Mouse (Mus musculus): ENCODE measurements around the gene Plbd1.

- TF ChIP-seq EP300 (IDR thresholded peaks at IDR 0.05; ENCODE audit: insufficient read depth, low read depth, low read length) (no peak), CTCF (IDR thresholded peaks at IDR 0.05) (no peak)
Measured at GRCm38 (mm10) chr6:136710408-136710807, 48.7 kb upstream of the Plbd1 start.
